Mouse (Mus musculus) myocyte (in vitro differentiated cells): Measurements from ENCODE around the gene Arhgef17. TPM values are rescaled to one million over a fixed set of nuclear protein-coding genes. Genes with fewer than 3 reads are reported as not detected.
A peak's percentile ranks its signal among the peaks of the same experiment; 100 is the strongest.

Experiments used
- H3K27me3 ChIP-seq: one replicate; pipeline ENCODE4 v1.6.1; 2011; ENCODE audit not compliant: control insufficient read depth, insufficient read depth, insufficient read length
- H3K36me3 ChIP-seq: one replicate; pipeline ENCODE4 v1.6.1; 2011; ENCODE audit not compliant: control insufficient read depth, insufficient read depth
- H3K4me2 ChIP-seq: one replicate; pipeline ENCODE4 v1.6.1; 2011; ENCODE audit warnings: low read depth, control low read depth
- H3K4me3 ChIP-seq: one replicate; pipeline ENCODE4 v1.5.1; 2011; ENCODE audit warnings: mild to moderate bottlenecking, control low read depth, moderate library complexity
- H3K79me2 ChIP-seq: one replicate; pipeline ENCODE4 v1.6.1; 2011; ENCODE audit not compliant: control insufficient read depth, insufficient read depth
- H3ac ChIP-seq: one replicate; pipeline ENCODE4 v1.6.1; 2011; ENCODE audit not compliant: control insufficient read depth, insufficient read length
- CEBPB ChIP-seq: IDR thresholded peaks from 2 replicates; pipeline ENCODE4 v1.6.1; 2011; ENCODE audit warnings: mild to moderate bottlenecking, moderate library complexity; ENCODE audit not compliant: poor library complexity, insufficient read depth, severe bottlenecking
- E2F4 ChIP-seq: IDR thresholded peaks from one replicate; pipeline ENCODE4 v1.6.1; 2011; ENCODE audit warnings: mild to moderate bottlenecking, control low read depth, moderate library complexity; ENCODE audit not compliant: insufficient read depth
- MAX ChIP-seq: IDR thresholded peaks from one replicate; pipeline ENCODE4 v1.6.1; 2011; ENCODE audit warnings: low read depth, mild to moderate bottlenecking, control low read depth
- MYOD1 ChIP-seq, 3 experiments: IDR thresholded peaks; one replicate each; pipeline ENCODE4 v1.6.1; 2011; ENCODE audit warnings: control low read depth in 2 of 3, low read depth in 2 of 3, mild to moderate bottlenecking in 2 of 3, moderate library complexity in 1 of 3; ENCODE audit not compliant: insufficient read length in 2 of 3, control insufficient read depth in 1 of 3
- MYOG ChIP-seq, 3 experiments: IDR thresholded peaks; one replicate each; pipeline ENCODE4 v1.6.1; 2011; ENCODE audit warnings: control low read depth in 2 of 3, low read depth in 2 of 3, mild to moderate bottlenecking in 2 of 3; ENCODE audit not compliant: insufficient read length in 2 of 3, control insufficient read depth in 1 of 3, insufficient read depth in 1 of 3
- POLR2A ChIP-seq: IDR thresholded peaks from one replicate; pipeline ENCODE4 v1.6.1; 2011; ENCODE audit warnings: low read depth, mild to moderate bottlenecking, control low read depth, moderate library complexity; ENCODE audit not compliant: insufficient read length
- POLR2AphosphoS2 ChIP-seq: IDR thresholded peaks from one replicate; pipeline ENCODE4 v1.6.1; 2011; ENCODE audit warnings: low read depth, control low read depth; ENCODE audit not compliant: insufficient read length
- REST ChIP-seq: IDR thresholded peaks from one replicate; pipeline ENCODE4 v1.6.1; 2011; ENCODE audit warnings: mild to moderate bottlenecking, control low read depth, moderate library complexity; ENCODE audit not compliant: insufficient read depth, insufficient read length
- SRF ChIP-seq: IDR thresholded peaks from one replicate; pipeline ENCODE4 v1.6.1; 2011; ENCODE audit warnings: low read depth; ENCODE audit not compliant: control insufficient read depth, insufficient read length
- TCF12 ChIP-seq: IDR thresholded peaks from one replicate; pipeline ENCODE4 v1.6.1; 2011; ENCODE audit warnings: mild to moderate bottlenecking, control low read depth; ENCODE audit not compliant: poor library complexity, insufficient read depth, severe bottlenecking
- TCF3 ChIP-seq: IDR thresholded peaks from one replicate; pipeline ENCODE4 v1.6.1; 2011; ENCODE audit warnings: low read depth, control low read depth; ENCODE audit not compliant: insufficient read length
- USF1 ChIP-seq: IDR thresholded peaks from one replicate; pipeline ENCODE4 v1.6.1; 2011; ENCODE audit warnings: low read depth, mild to moderate bottlenecking, control low read depth, moderate library complexity
- polyA plus RNA-seq: library from polyadenylated mRNA; unstranded; fragments of >200 nt; fragmentation: generic; extraction: Trizol; gene quantifications from one replicate; pipeline ENCODE4 v1.2.1, GENCODE M21; 2012; ENCODE audit warnings: missing spikeins

Gene Arhgef17
- polyA plus RNA-seq, 1 experiment, result 24.7 TPM

DNA sequence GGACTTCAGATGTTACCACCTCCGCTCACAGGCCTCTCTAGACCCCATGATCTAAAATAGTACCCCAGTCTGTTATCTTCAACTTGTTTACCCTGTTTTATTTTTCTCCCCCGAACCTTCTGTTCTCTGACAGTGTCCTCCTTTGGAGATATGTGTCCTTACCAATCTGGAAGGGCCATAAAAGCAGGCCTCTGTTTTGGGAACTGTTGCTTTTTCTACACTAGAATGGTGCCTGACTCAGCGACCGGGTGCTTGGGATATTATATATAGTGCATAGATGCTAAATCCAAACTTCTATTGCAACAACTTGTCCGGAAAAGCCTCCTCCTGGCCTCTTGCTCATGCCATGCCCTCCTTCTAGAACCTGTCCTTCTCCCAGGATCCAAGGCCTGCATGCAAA lies 7.7 kb downstream of the Arhgef17 start:
- H3ac ChIP-seq, result no peak overlapping the region
- no peak overlapping the region for H3K4me3 ChIP-seq
- TF ChIP-seq SRF (no peak), MAX (no peak), POLR2A (no peak), MYOG (IDR thresholded peaks at IDR 0.05; ENCODE audit: control insufficient read depth in 1 of 3, insufficient read depth in 1 of 3, insufficient read length in 2 of 3, low read depth in 2 of 3) (no peak), E2F4 (no peak), USF1 (no peak), CEBPB (no peak), REST (no peak), TCF3 (no peak), MYOD1 (IDR thresholded peaks at IDR 0.05; ENCODE audit: control insufficient read depth in 1 of 3, insufficient read length in 2 of 3, low read depth in 2 of 3) (no peak), TCF12 (no peak), POLR2AphosphoS2 (no peak)
- peaks cover 98% of the 10 kb centered on the region for H3K79me2 ChIP-seq
- no peaks in the 10 kb centered on the region for H3K36me3 ChIP-seq
- H3K4me2 ChIP-seq, result peak overlapping the region; percentile 97
- H3K27me3 ChIP-seq, result no peaks in the 10 kb centered on the region

DNA sequence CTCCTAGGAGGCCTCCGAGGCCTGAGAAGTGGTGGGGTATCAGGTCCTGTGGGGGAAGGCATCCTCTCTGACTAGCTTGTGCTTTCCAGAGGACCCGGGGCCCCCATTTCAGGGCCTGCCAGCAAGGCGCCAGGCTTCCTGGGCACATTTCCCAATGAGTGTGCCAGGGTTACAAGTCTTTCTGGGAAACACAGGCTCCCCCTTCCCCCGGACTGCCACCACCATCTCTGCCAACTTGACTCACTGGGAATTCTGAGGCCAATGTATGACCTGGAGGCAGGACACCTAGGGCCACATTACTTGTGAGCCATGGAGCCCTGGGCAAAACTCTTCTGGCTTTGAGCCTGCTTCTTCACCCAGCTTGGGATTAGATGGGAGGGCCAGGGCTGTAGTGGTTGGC lies 9.0 kb downstream of the Arhgef17 start:
- Histone ChIP-seq H3K36me3 (no peaks in the 10 kb centered on the region), H3K4me3 (no peak overlapping the region)

DNA sequence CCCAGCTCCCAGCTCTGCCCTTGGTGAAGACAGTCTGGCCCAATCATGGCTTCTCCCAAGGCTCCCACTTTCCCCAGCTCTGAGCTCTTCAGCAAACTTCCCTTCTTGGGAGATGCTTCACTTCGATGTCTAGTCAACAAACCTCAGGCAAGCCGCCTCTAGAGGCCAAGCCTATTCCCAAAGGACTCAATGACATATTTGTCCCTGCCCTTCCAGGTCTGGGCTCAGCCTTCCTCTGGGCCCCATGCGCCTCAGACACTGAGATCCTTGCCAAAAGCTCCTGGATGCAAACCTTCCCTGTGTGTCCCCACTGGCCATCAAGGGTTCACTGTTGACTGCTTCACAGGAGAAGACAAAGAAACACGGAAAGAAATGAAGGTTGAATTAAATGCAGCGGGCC lies 10.6 kb downstream of the Arhgef17 start:
- Histone ChIP-seq H3K4me3 (no peak overlapping the region), H3K27me3 (no peaks in the 10 kb centered on the region), H3K36me3 (no peaks in the 10 kb centered on the region), H3K4me2 (no peak overlapping the region), H3ac (no peak overlapping the region), H3K79me2 (peaks cover 91% of the 10 kb centered on the region)
- no peak for TF ChIP-seq MYOG (IDR thresholded peaks at IDR 0.05; ENCODE audit: control insufficient read depth in 1 of 3, insufficient read depth in 1 of 3, insufficient read length in 2 of 3, low read depth in 2 of 3)
- TF ChIP-seq TCF3, result no peak
- TF ChIP-seq REST, result no peak
- TF ChIP-seq POLR2AphosphoS2, result no peak
- no peak for TF ChIP-seq TCF12
- TF ChIP-seq MAX, result no peak
- TF ChIP-seq E2F4, result no peak
- no peak for TF ChIP-seq MYOD1 (IDR thresholded peaks at IDR 0.05; ENCODE audit: control insufficient read depth in 1 of 3, insufficient read length in 2 of 3, low read depth in 2 of 3)
- TF ChIP-seq USF1, result no peak
- no peak for TF ChIP-seq POLR2A
- TF ChIP-seq CEBPB, result no peak
- no peak for TF ChIP-seq SRF

More for the DNA sequence above, 9.0 kb downstream of the Arhgef17 start:
- peak overlapping the region; percentile 24 for H3K4me2 ChIP-seq
- no peak overlapping the region for H3ac ChIP-seq
- no peaks in the 10 kb centered on the region for H3K27me3 ChIP-seq
- TF ChIP-seq USF1, result no peak
- no peak for TF ChIP-seq MYOG (IDR thresholded peaks at IDR 0.05; ENCODE audit: control insufficient read depth in 1 of 3, insufficient read depth in 1 of 3, insufficient read length in 2 of 3, low read depth in 2 of 3)
- TF ChIP-seq E2F4, result no peak
- TF ChIP-seq POLR2AphosphoS2, result no peak
- TF ChIP-seq POLR2A, result no peak
- TF ChIP-seq MYOD1 (IDR thresholded peaks at IDR 0.05; ENCODE audit: control insufficient read depth in 1 of 3, insufficient read length in 2 of 3, low read depth in 2 of 3), result no peak
- no peak for TF ChIP-seq CEBPB
- no peak for TF ChIP-seq REST
- no peak for TF ChIP-seq TCF3
- no peak for TF ChIP-seq MAX
- no peak for TF ChIP-seq SRF
- TF ChIP-seq TCF12, result no peak
- H3K79me2 ChIP-seq, result peaks cover 96% of the 10 kb centered on the region

DNA sequence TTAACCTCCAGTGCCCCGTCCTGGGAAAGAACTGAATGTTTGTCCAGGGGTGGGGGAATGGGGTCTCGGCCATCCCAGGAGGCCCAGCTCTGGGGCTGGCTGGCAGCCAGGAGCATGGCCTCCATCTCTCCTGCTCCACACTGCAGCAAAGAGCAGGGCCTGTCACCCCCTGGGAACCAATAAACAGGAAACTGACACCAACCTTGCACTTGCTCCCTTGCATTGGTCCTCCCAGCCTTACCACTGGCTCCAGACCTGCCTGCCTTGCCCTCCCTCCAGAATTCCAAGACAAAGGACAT lies 12.1 kb downstream of the Arhgef17 start:
- H3K79me2 ChIP-seq, result peaks cover 86% of the 10 kb centered on the region
- H3K27me3 ChIP-seq, result no peaks in the 10 kb centered on the region
- no peaks in the 10 kb centered on the region for H3K36me3 ChIP-seq
- H3ac ChIP-seq, result no peak overlapping the region
- H3K4me3 ChIP-seq, result no peak overlapping the region
- peak overlapping the region; percentile 31 for H3K4me2 ChIP-seq
- TF ChIP-seq MAX, result no peak
- no peak for TF ChIP-seq POLR2AphosphoS2
- TF ChIP-seq TCF3, result no peak
- TF ChIP-seq TCF12, result no peak
- no peak for TF ChIP-seq USF1
- TF ChIP-seq E2F4, result no peak
- TF ChIP-seq MYOG (IDR thresholded peaks at IDR 0.05; ENCODE audit: control insufficient read depth in 1 of 3, insufficient read depth in 1 of 3, insufficient read length in 2 of 3, low read depth in 2 of 3), result no peak
- TF ChIP-seq MYOD1 (IDR thresholded peaks at IDR 0.05; ENCODE audit: control insufficient read depth in 1 of 3, insufficient read length in 2 of 3, low read depth in 2 of 3), result no peak
- TF ChIP-seq POLR2A, result no peak
- no peak for TF ChIP-seq SRF
- TF ChIP-seq CEBPB, result no peak
- no peak for TF ChIP-seq REST
